Mouse (Mus musculus): Measurements from ENCODE around the gene Slc25a24. TPM values are rescaled to one million over a fixed set of nuclear protein-coding genes. Genes with fewer than 3 reads are reported as not detected.

Slc25a24 gene
- total and polyA plus RNA-seq, 3 experiments = 0.08 TPM; not detected in 2

DNA sequence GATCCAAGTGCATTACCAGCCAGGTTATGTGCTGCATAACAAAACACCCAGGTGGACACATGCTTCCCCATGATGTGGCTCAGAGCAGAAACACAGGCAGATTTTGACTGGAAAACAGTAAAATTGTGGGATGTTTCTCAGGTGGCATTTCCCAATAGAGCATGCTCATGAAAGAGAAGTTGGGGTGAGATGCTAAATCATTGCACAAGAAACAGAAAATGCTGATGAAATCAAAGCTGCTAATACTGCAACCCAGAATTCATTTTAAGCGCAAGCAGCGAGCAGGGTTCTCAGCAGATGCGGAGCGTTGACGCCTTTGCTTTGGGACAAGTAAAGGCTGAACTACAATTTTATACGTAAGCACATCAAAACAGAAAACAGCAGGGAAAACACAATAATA lies 30.5 kb downstream of the Slc25a24 start:
- TF ChIP-seq USF1 (IDR thresholded peaks at IDR 0.05; ENCODE audit: low read depth, low read length) (no peak), RCOR1 (conservative IDR thresholded peaks at IDR 0.05; ENCODE audit: low read depth, low read length) (no peak), ZC3H11A (IDR thresholded peaks at IDR 0.05; ENCODE audit: low read depth, low read length) (no peak), SMC3 (IDR thresholded peaks at IDR 0.05; ENCODE audit: low read depth, low read length) (no peak), USF2 (conservative IDR thresholded peaks at IDR 0.05; ENCODE audit: low read depth, low read length) (no peak), MAX (IDR thresholded peaks at IDR 0.05; ENCODE audit: low read length) (no peak), TCF12 (IDR thresholded peaks at IDR 0.05; ENCODE audit: low read depth, low read length) (no peak), E2F4 (IDR thresholded peaks at IDR 0.05; ENCODE audit: insufficient replicate concordance, low read depth, low read length) (no peak)
- no peak overlapping the region for H3K27ac ChIP-seq (ENCODE audit: insufficient read depth, low read depth)
- H3K9ac ChIP-seq (ENCODE audit: insufficient read depth, low read depth) = no peak overlapping the region
- no peaks in the 10 kb centered on the region for H3K79me2 ChIP-seq (replicated peaks; ENCODE audit: control insufficient read depth, extremely low read depth, insufficient read depth, poor library complexity, severe bottlenecking)
- no peak for DNase-seq (ENCODE audit: extremely low read depth)
- H3K4me3 ChIP-seq (replicated peaks in 1 of 3; ENCODE audit: low read depth in 2 of 3, low read length in 2 of 3, poor library complexity in 1 of 3) = no peak overlapping the region
- in situ Hi-C loops (cut with MboI; ENCODE audit: low pct_ligation_motif_present, low pct_unique_long_range_greater_than_20kb, low sequenced_read_pairs) = no loop called here
- dilution Hi-C loops (cut with MboI; ENCODE audit: extremely low pct_ligation_motif_present, extremely low pct_unique_long_range_greater_than_20kb, low sequenced_read_pairs) = no loop called here
- H3K9me3 ChIP-seq (replicated peaks; ENCODE audit: low read length) = no peaks in the 10 kb centered on the region
- H3K36me3 ChIP-seq (replicated peaks in 1 of 2; ENCODE audit: control insufficient read depth in 1 of 2, insufficient read depth in 1 of 2, low read length in 1 of 2) = no peaks in the 10 kb centered on the region
- H3K4me1 ChIP-seq (ENCODE audit: control insufficient read depth in 1 of 2, insufficient read depth in 2 of 2) = no peaks in the 10 kb centered on the region
- H3K27me3 ChIP-seq (replicated peaks) = no peaks in the 10 kb centered on the region
- no peak overlapping the region for H3K4me2 ChIP-seq (ENCODE audit: insufficient read depth, low read depth, poor library complexity, severe bottlenecking)

DNA sequence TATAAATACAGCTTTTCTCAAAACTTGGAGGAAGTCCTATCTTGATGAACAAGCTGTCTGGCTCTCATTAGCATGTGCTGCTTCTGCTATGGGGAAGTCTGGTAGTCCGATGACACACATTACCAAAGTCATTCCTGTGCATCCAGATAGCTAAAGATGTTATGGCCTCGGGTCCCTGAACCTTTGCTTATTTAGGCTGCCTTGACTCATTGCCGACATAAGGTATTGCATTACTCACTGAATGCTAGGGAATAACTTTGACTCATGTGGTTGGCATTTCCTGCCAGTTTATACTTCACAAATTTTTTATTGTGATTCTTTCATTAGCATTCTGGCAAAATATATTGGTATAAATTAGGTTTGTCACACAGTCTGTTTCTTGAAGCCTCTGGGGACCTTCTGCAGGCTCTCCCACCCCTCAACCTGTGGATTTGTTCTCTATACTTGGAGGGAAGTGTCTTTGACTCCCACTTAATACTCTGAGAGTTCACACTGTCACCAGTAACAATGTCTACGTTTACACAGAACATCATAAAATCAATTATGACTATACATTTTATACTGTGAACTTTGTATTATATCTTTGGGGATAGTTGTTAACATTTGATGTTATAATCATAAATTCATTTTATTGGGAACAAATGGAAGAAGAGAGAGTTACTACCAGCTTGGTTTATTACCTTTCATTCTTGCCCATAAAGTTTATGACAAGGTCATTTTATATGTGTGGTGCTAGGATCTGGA lies 33.1 kb downstream of the Slc25a24 start:
- no peak overlapping the region for H3K9ac ChIP-seq (ENCODE audit: insufficient read depth, low read depth)
- no peak for DNase-seq (ENCODE audit: extremely low read depth)
- no peak overlapping the region for H3K4me2 ChIP-seq (ENCODE audit: insufficient read depth, low read depth, poor library complexity, severe bottlenecking)
- TF ChIP-seq USF1 (IDR thresholded peaks at IDR 0.05; ENCODE audit: low read depth, low read length) (no peak), MXI1 (IDR thresholded peaks at IDR 0.05; ENCODE audit: low read depth, low read length) (no peak), BHLHE40 (IDR thresholded peaks at IDR 0.05; ENCODE audit: low read depth, low read length) (no peak), MAZ (IDR thresholded peaks at IDR 0.05; ENCODE audit: low read depth, low read length) (no peak), ZKSCAN1 (IDR thresholded peaks at IDR 0.05; ENCODE audit: borderline replicate concordance, low read depth, low read length) (no peak), RAD21 (IDR thresholded peaks at IDR 0.05; ENCODE audit: low read depth, low read length) (no peak), JUN (IDR thresholded peaks at IDR 0.05; ENCODE audit: insufficient read depth, low read depth, low read length) (no peak), NELFE (IDR thresholded peaks at IDR 0.05; ENCODE audit: low read depth, low read length) (no peak), MAFK (IDR thresholded peaks at IDR 0.05; ENCODE audit: insufficient replicate concordance, low read length) (no peak), SIN3A (IDR thresholded peaks at IDR 0.05; ENCODE audit: low read length) (no peak)
- no peaks in the 10 kb centered on the region for H3K79me2 ChIP-seq (replicated peaks; ENCODE audit: control insufficient read depth, extremely low read depth, insufficient read depth, poor library complexity, severe bottlenecking)
- no peaks in the 10 kb centered on the region for H3K9me3 ChIP-seq (replicated peaks; ENCODE audit: low read length)
- in situ Hi-C loops (cut with MboI; ENCODE audit: low pct_ligation_motif_present, low pct_unique_long_range_greater_than_20kb, low sequenced_read_pairs) = no loop called here
- H3K27me3 ChIP-seq (replicated peaks) = no peaks in the 10 kb centered on the region
- H3K4me3 ChIP-seq (replicated peaks in 1 of 3; ENCODE audit: low read depth in 2 of 3, low read length in 2 of 3, poor library complexity in 1 of 3) = no peak overlapping the region
- H3K4me1 ChIP-seq (ENCODE audit: control insufficient read depth in 1 of 2, insufficient read depth in 2 of 2) = no peaks in the 10 kb centered on the region
- H3K36me3 ChIP-seq (replicated peaks in 1 of 2; ENCODE audit: control insufficient read depth in 1 of 2, insufficient read depth in 1 of 2, low read length in 1 of 2) = no peaks in the 10 kb centered on the region
- dilution Hi-C loops (cut with MboI; ENCODE audit: extremely low pct_ligation_motif_present, extremely low pct_unique_long_range_greater_than_20kb, low sequenced_read_pairs) = no loop called here
- no peak overlapping the region for H3K27ac ChIP-seq (ENCODE audit: insufficient read depth, low read depth)
